Mouse (Mus musculus): ENCODE data around the gene Mup2. TPM values are rescaled to one million over a fixed set of nuclear protein-coding genes. Genes with fewer than 3 reads are reported as not detected.
"Not testable (repeated sequence)": the region's sequence is repeated elsewhere in the genome, so short reads cannot be mapped to it uniquely, and the experiment has no call there.

The Mup2 gene
- not detected in 2 replicates for polyA plus RNA-seq (2015; fragmentation: Nextera tagmentation; extraction: Ambion mirVana)

- H3K4me1 ChIP-seq; H3K27ac ChIP-seq (replicated peaks); H3K4me3 ChIP-seq (replicated peaks); ATAC-seq (ENCODE audit: insufficient number of reproducible peaks, low FRiP score, low TSS enrichment, low read depth); H3K36me3 ChIP-seq; H3K9ac ChIP-seq; H3K9me3 ChIP-seq (replicated peaks); H3K27me3 ChIP-seq; H3K4me2 ChIP-seq (replicated peaks): not testable (repeated sequence)
These were observed at the start of gene Mup2 for GRCm38 (mm10) chr4:60154189-60154588. Mup2 (minus strand) TSS chr4:60154289.

Other genes starting within 250 kb of the Mup2 start
- 4.6 and 5.3 TPM in 2 replicates for gene Slc46a2, start 239.2 kb downstream of the Mup2 start, polyA plus RNA-seq (2015; fragmentation: Nextera tagmentation; extraction: Ambion mirVana)
- not detected in 2 replicates for gene Mup4, start 193.6 kb downstream of the Mup2 start, polyA plus RNA-seq (2015; fragmentation: Nextera tagmentation; extraction: Ambion mirVana)
- gene Mup6, start 190.0 kb downstream of the Mup2 start, polyA plus RNA-seq (2015; fragmentation: Nextera tagmentation; extraction: Ambion mirVana): not detected in 2 replicates
- gene Mup7, start 83.8 kb downstream of the Mup2 start, polyA plus RNA-seq (2015; fragmentation: Nextera tagmentation; extraction: Ambion mirVana): 0.47 TPM in 1 of 2 replicates, not detected in the other
- not detected in 2 replicates for gene Mup8, start 68.3 kb upstream of the Mup2 start, polyA plus RNA-seq (2015; fragmentation: Nextera tagmentation; extraction: Ambion mirVana)